Mouse (Mus musculus): ENCODE data around the gene Cspg4.
"Not testable (repeated sequence)": the region's sequence is repeated elsewhere in the genome, so short reads cannot be mapped to it uniquely, and the experiment has no call there.

Cspg4 gene

GRCm38 (mm10) chr9:56891517-56892011 lies 26.7 kb downstream of the Cspg4 start:
- CTCF ChIA-PET: interaction anchor here (0.5 to 1.0 kb wide), 3 partner anchors 10 to 129 kb away, joined by 3 to 4 read pairs (median 3); no protein-coding TSS in a partner anchor

GRCm38 (mm10) chr9:56892111-56892510 lies 27.3 kb downstream of the Cspg4 start:
- CTCF ChIA-PET: interaction anchor here (1.0 kb wide), 1 partner anchor 10 kb away, joined by 3 read pairs; no protein-coding TSS in a partner anchor

- CTCF ChIA-PET: no interaction called here
Measured at GRCm38 (mm10) chr9:56893313-56893712, 28.5 kb downstream of the Cspg4 start.

DNA sequence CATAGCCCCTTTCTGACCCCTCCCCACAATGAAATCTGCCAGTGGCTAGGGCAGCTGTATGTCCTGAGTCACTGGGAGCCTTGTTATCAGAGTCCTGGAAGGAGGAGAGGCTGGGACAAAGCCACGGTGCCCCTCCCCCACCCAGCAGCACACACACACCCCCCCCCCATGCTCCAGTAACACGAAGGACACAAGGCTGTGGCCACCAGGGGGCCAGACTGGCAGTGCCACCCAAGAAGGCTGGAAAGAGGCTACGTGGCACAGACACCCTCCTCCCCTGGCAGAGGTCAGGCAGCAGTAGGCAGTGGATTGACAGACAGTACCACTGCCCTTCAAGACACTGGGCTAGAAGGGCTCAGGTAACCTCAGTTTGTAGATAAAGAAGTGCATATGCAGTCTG lies 29.2 kb downstream of the Cspg4 start:
- CTCF ChIA-PET: no interaction called here

DNA sequence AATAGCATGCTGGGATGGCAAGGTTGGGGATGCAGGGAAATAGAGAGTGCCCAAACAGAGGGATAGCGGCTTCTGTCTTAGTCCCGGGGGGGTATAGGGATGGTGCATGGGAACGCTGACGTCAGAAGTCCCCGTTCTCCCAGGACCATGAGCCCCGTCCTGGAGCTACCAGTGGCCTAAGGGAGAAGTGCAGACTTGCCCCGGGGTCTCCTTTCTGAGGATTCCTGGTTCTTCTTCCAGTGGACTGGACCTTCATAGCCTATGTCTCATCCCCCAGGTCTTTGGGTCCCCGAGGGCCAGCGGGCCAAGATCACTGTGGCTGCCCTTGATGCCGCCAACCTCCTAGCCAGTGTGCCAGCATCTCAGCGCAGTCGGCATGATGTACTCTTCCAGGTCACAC lies 31.9 kb downstream of the Cspg4 start:
- CTCF ChIA-PET: no interaction called here

DNA sequence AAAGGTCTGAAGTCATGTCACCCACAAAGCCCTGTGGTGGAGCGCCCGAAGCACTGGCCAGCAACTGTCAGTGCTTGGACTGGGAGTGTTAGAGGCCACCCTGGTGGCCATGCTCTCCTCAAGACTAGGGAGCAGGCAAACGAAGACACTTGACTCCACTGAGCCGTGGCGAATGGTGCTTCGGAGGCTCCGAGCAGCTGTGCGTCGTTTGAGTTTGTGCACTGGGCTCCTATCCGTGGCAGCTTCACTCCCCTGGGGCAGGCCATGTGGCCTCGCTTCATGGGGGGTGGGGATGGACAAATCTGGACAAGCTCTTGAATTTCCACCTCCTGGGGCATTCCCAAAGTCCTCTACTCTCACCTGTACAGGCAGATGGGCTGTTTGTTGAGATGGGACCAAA lies 34.6 kb downstream of the Cspg4 start:
- CTCF ChIA-PET: interaction anchor here (0.5 kb wide), 1 partner anchor 50 kb away, joined by 8 read pairs; no protein-coding TSS in a partner anchor

GRCm38 (mm10) chr9:56900060-56900459 lies 35.2 kb downstream of the Cspg4 start:
- CTCF ChIA-PET: interaction anchor here (0.6 kb wide), 1 partner anchor 22 kb away, joined by 3 read pairs; no protein-coding TSS in a partner anchor

GRCm38 (mm10) chr9:56900571-56900970 lies 35.7 kb downstream of the Cspg4 start:
- CTCF ChIA-PET: interaction anchor here (0.6 kb wide), 1 partner anchor 21 kb away, joined by 3 read pairs; no protein-coding TSS in a partner anchor

DNA sequence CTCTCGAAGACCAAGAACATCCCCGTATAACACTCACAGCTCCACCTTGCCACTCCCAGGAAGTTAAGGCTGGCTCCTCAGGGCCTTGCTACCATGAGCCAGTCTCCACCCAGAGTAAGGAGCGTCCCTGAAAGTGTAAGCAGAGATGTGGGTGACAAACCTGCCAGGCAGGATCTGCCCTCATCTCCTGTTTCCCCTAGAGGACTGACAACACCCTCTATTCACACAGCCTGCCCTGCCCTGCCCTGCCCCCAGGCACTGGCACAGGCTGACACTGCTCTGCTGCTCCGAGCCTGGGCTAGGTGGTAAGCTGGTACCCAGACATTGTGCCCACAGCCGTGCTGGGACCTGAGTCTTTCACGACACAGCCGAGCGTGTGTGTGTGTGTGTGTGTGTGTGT lies 36.4 kb downstream of the Cspg4 start:
- CTCF ChIA-PET: interaction anchor here (1.2 kb wide), 1 partner anchor 10 kb away, joined by 3 read pairs; no protein-coding TSS in a partner anchor

GRCm38 (mm10) chr9:56903662-56904061 lies 38.8 kb downstream of the Cspg4 start:
- CTCF ChIA-PET: interaction anchor here (0.6 kb wide), 1 partner anchor 36 kb away, joined by 3 read pairs; no protein-coding TSS in a partner anchor

- CTCF ChIA-PET: no interaction called here
Measured at GRCm38 (mm10) chr9:56907549-56907948, 42.7 kb downstream of the Cspg4 start.

GRCm38 (mm10) chr9:56909991-56910390 lies 45.2 kb downstream of the Cspg4 start:
- CTCF ChIA-PET: not testable (repeated sequence)

DNA sequence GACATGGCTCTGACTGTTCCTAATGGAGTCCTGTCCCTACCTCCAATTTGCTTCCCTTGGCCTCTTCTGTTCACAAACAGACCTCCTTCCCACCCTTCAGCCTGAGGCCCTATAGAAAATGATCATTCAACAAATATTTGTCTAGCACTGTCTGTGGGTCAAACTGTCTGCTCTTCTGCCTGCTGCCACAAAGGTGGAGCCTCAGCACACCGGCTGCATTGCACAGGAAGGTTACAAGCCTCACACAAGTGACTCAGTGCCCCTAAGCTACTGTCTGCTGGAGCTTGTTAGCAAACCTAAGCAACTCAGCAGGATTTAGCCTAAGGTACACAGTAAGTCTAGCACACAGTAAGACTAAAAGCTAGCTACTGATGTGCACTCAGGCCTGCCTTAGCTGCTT lies 46.2 kb downstream of the Cspg4 start:
- CTCF ChIA-PET: interaction anchor here (0.7 kb wide), 1 partner anchor 10 kb away, joined by 3 read pairs; no protein-coding TSS in a partner anchor

DNA sequence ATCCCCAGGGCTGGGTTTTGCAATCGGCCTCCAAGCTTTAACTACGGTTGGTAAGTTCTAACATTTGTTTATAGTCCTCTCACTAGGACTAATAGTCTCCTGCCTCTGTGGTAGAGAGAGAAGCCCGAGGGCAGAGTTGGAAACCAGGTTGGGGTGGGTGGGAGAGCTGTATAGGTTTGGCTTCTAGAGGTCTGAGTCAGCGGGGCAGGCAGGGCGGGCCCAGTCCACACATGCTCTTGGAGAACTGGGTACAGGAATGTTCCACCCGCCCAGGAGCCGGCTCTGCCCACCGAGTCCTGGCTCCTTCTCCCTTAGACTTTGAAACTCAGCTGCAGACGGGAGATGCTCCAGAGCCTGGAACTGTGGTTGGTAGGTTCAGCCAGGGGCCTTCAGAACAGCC lies 49.2 kb downstream of the Cspg4 start:
- CTCF ChIA-PET: interaction anchor here (0.5 kb wide), 1 partner anchor 321 kb away, joined by 3 read pairs; no protein-coding TSS in a partner anchor

DNA sequence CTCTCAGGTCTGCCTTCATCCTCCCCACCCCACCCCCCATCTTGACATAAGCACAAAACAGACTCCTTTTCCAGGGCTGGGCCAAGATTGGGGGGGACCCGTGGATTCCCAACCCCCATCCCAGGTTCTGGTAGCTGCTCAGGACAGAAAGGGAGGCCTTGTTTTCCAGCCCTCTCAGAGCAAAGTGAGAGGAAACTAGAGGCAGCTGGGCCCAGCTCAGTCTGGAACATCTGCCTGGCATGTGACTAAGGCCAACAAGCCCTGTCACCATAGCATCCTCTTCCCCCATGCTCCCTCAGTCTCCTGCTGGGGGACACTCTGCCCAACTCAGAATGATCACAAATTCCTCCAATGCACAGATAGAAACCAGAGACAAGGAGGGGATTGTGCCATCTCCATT lies 50.3 kb downstream of the Cspg4 start:
- CTCF ChIA-PET: no interaction called here

- CTCF ChIA-PET: no interaction called here
Measured at GRCm38 (mm10) chr9:56915695-56916410, 51.0 kb downstream of the Cspg4 start.

DNA sequence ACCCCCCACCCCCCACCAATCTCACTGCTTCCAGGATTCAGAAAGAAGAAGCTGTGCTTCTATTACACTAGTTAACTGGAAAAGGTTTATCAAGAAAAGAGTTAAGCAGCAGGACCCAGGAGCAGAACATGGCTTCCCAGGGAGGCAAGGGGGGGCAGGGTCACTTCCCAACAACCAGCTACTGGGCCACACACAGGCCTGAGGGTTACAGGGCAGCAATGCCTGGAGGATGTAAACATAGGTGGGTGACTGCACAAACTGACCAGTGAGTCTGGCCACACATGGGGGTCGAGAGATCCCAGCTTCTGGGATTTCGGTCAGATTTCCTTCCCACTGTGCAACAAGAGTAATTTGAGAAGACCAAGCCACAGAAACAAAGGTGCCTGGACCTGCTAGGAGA lies 52.3 kb downstream of the Cspg4 start:
- CTCF ChIA-PET: interaction anchor here (0.6 kb wide), 1 partner anchor 155 kb away, joined by 3 read pairs; the partner anchor contains the start of gene Sin3a

GRCm38 (mm10) chr9:56918466-56918865 lies 53.6 kb downstream of the Cspg4 start:
- CTCF ChIA-PET: no interaction called here

GRCm38 (mm10) chr9:56922746-56923145 lies 57.9 kb downstream of the Cspg4 start:
- CTCF ChIA-PET: interaction anchor here (0.6 kb wide), 1 partner anchor 214 kb away, joined by 5 read pairs; no protein-coding TSS in a partner anchor

DNA sequence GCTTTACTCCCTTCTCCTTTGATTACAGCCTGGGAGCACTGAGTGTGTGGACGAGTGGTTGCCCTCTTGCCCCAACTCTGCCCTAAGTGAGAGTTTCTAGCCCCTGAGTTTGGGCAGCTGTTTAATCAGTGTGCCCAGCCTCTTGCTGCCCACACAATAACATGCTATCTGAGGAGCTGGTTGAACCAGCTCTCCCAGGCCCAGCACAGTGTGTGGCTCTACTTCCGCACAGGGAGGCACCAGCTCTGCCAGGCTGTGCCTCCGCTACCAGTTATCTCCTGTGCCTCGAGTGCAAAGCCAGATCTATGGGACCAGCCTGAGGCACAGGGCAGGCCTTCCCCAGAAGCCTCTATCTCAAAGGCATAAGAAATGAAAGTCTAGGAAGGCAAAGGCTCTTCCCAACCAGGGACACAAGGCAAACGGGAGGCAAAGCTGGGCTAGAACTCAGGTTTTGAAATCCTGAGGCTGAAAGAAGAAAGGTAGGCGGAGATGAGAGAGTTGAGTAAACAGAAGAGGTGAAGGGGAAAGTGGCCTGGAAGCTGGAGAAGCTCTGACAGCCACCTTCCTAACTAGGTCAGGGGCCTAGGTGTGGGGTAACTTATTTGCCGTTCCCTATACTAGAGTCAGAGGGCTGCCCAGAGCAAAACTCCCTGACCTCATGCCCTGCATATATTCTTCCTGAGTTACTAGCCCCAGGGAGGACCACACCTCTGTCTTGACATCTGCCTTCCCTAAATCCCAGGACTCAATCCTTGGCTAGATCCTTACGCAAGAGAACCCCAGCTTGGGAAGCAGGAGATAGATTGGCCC lies 59.2 kb downstream of the Cspg4 start:
- CTCF ChIA-PET: interaction anchor here (1.3 kb wide), 1 partner anchor 13 kb away, joined by 3 read pairs; no protein-coding TSS in a partner anchor

DNA sequence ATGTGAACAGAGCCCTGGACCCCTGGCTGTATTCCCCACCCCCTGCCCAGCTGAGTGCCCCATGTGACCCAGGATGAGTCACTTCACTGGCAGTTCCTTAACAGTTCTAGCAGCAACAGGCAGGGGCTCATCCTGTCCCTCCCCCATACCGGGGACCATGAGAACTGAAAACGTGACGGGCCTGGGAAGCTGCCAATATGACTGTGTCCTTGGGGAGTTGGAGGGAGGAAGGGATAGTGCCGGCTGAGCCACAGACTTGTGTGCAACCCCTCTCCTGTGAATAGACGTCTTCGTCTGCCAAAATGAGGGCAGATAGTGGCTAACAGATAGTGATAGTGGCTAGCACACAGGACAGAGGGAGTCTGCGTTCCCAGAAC lies 59.8 kb downstream of the Cspg4 start:
- CTCF ChIA-PET: interaction anchor here (1.3 kb wide), 1 partner anchor 12 kb away, joined by 3 read pairs; no protein-coding TSS in a partner anchor

Data from spleen, embryonic (tissue).